Mouse (Mus musculus) bone marrow macrophage, adult 2 months (primary cell): ENCODE results near the gene Maats1.

Experiments
- CTCF ChIP-seq: IDR thresholded peaks from 2 replicates; pipeline ENCODE4 v1.5.1; 2012; ENCODE audit warnings: low read depth, mild to moderate bottlenecking, low read length, moderate library complexity
- POLR2A ChIP-seq: IDR thresholded peaks from 2 replicates; pipeline ENCODE4 v1.6.1; 2012; ENCODE audit warnings: mild to moderate bottlenecking, low read depth, low read length, borderline replicate concordance

DNA sequence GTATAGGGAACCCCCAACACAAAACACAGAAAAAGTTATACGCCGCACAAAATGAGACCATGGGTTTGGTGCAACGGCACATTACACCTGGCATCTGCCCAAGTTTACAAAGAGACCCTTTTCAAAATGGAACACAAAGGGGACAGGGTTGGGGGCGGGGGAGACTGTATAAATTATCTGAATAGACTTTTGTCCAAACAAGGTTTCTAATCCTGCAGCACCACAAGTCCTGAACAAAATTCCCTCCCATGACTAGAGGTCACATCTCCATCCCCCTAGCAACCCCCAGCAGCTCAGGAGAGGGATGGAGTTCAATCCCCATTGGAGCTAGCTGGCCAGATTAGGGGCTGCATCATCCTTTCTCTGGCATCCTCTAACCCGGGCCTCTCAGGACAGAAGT lies 69.5 kb downstream of the Maats1 start:
- TF ChIP-seq CTCF = no peak
- no peak for TF ChIP-seq POLR2A
